Mouse (Mus musculus) stomach, adult 2 months (tissue): ENCODE measurements around the gene Vmn2r105. TPM values are rescaled to one million over a fixed set of nuclear protein-coding genes. Genes with fewer than 3 reads are reported as not detected.

Source experiments
- polyA plus RNA-seq: library from polyadenylated mRNA; depleted of rRNA; stranded (reverse); fragments of >200 nt; gene quantifications from 2 replicates; pipeline ENCODE4 v1.2.3, GENCODE M21; 2012; rRNA removed

The Vmn2r105 gene
- not detected in 2 replicates for polyA plus RNA-seq

GRCm38 (mm10) chr17:20234952-20235351 lies at the start of gene Vmn2r105:
Vmn2r105 (minus strand) TSS chr17:20235052.

DNA sequence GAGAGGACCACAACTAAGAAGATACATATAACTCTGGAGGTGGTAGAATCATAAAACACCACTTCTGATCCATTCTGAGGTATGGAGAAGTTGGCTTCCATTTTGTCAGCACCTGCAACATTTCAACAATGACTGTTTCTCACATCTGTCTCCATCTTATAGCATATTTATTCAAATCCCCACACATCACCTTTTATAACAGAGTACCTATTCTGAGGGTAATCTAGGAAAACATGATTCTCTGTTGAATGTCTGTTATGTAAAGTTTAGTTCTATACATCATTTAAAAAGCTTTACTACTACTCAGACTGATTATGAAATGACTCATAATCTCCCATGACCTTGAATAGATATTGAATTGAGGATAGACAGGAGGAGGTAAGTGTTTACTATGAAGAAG lies 51.9 kb downstream of the Vmn2r105 start, which contains the start of gene Fpr-rs6:
Gene Fpr-rs6 (minus strand): TSS at position 101 of the 400 bp plus-strand sequence.

Other genes starting within 250 kb of the Vmn2r105 start
- not detected in 2 replicates for gene Vmn2r104, start 186.7 kb downstream of the Vmn2r105 start, polyA plus RNA-seq
- gene Fpr-rs7, start 120.8 kb downstream of the Vmn2r105 start, polyA plus RNA-seq: not detected in 2 replicates
- not detected in 2 replicates for gene Fpr-rs6, start 52.0 kb downstream of the Vmn2r105 start, polyA plus RNA-seq
- not detected in 2 replicates for gene Vmn2r106, start 50.5 kb upstream of the Vmn2r105 start, polyA plus RNA-seq
- not detected in 2 replicates for gene Vmn2r107, start 110.2 kb upstream of the Vmn2r105 start, polyA plus RNA-seq
- not detected in 2 replicates for gene Vmn1r224, start 179.1 kb upstream of the Vmn2r105 start, polyA plus RNA-seq
- not detected in 2 replicates for gene Vmn2r108, start 246.3 kb upstream of the Vmn2r105 start, polyA plus RNA-seq